Mouse (Mus musculus): ENCODE data around the gene Wnt7a.

DNA sequence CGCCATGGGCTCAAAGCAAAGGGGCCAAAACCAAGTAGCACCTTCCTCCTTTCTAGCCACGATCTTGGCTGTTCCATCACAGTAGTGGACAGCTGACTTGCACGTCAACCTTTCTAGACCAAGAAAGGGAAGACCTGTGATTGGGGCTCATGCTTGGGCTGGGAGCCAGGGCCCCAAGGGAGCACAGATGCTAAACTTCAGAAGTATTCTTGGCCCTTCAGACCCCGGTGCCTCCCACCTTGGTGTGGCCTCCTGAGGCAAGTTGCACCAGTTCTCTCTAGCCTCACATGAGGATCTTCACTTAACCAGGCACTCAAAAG lies 50.8 kb downstream of the Wnt7a start:
- TF ChIP-seq CTCF (IDR thresholded peaks at IDR 0.05; ENCODE audit: insufficient read depth, low read depth, low read length) (no peak), POLR2A (IDR thresholded peaks at IDR 0.05; ENCODE audit: insufficient read depth, low read depth, low read length) (no peak)
